Comparison of ENCODE assay signal across 8 mouse cellular contexts in genomic region chr10:42275401-42275870, GRCm38 (mm10). TPM values are rescaled to one million over a fixed set of nuclear protein-coding genes. Genes with fewer than 3 reads are reported as not detected.
DNase-seq lines count a peak whose midpoint lies in the region; ATAC-seq and TF ChIP-seq lines count a peak whose summit lies in the region.

No protein-coding gene starts in this region.

- under 1% methylated on average over 49 of the region's 54 CpGs for WGBS in heart, embryonic 12.5 days
- WGBS in liver, postnatal 0 days (ENCODE audit: insufficient replicate concordance): 2% methylated on average over 48 of the region's 54 CpGs
- WGBS in olfactory bulb, adult 2 months: under 1% methylated on average over 53 of the region's 54 CpGs

- H3K4me3 ChIP-seq in heart, embryonic 12.5 days: peak overlapping the region; percentile 93
- H3K4me3 ChIP-seq in liver, postnatal 0 days (ENCODE audit: low read depth, low read length): peak overlapping the region; percentile 96
- peak overlapping the region; percentile 85 for H3K4me3 ChIP-seq in olfactory bulb, adult 2 months (ENCODE audit: insufficient read depth, low read depth, low read length)

- no peak for TF ChIP-seq POLR2A in olfactory bulb, adult 2 months (IDR thresholded peaks at IDR 0.05; ENCODE audit: insufficient read depth, low read depth, low read length)

- peak overlapping the region; percentile 93 for H3K9ac ChIP-seq in heart, embryonic 12.5 days
- H3K9ac ChIP-seq in liver, postnatal 0 days (replicated peaks): peak overlapping the region; percentile 95

- no peaks in the 10 kb centered on the region for H3K9me3 ChIP-seq in heart, embryonic 12.5 days (replicated peaks)
- H3K9me3 ChIP-seq in liver, postnatal 0 days (ENCODE audit: low read length): no peaks in the 10 kb centered on the region

- ATAC-seq in heart, embryonic 12.5 days (ENCODE audit: insufficient number of reproducible peaks, low FRiP score): no peak
- no peak for ATAC-seq in liver, postnatal 0 days

- H3K36me3 ChIP-seq in heart, embryonic 12.5 days: 0 out of 2 replicates have a peak, but pooled peaks cover 5% of the 10 kb centered on the region
- peaks cover 24% of the 10 kb centered on the region for H3K36me3 ChIP-seq in liver, postnatal 0 days (replicated peaks; ENCODE audit: insufficient read depth, low read length)

- peak overlapping the region; percentile 93 for H3K4me2 ChIP-seq in heart, embryonic 12.5 days
- H3K4me2 ChIP-seq in liver, postnatal 0 days (ENCODE audit: low read depth, low read length): peak overlapping the region; percentile 100

- peak overlapping the region; percentile 98 for H3K27ac ChIP-seq in heart, embryonic 12.5 days (ENCODE audit: poor library complexity, severe bottlenecking)
- peak overlapping the region; percentile 96 for H3K27ac ChIP-seq in liver, postnatal 0 days (ENCODE audit: low read depth)
- peak overlapping the region; percentile 93 for H3K27ac ChIP-seq in olfactory bulb, adult 2 months (ENCODE audit: insufficient read depth, low read depth, low read length)

- TF ChIP-seq CTCF in liver, postnatal 0 days (IDR thresholded peaks at IDR 0.05; ENCODE audit: low read depth): no peak
- TF ChIP-seq CTCF in olfactory bulb, adult 2 months (IDR thresholded peaks at IDR 0.05; ENCODE audit: insufficient read depth, low read depth, low read length): no peak

- no peak for TF ChIP-seq EP300 in liver, postnatal 0 days (IDR thresholded peaks at IDR 0.05; ENCODE audit: low read depth)

- DNase-seq in layer of hippocampus, adult 11-12 months (ENCODE audit: low spot score): peak; percentile 45
- no peak for DNase-seq in layer of hippocampus, adult 9-10 months (ENCODE audit: low spot score)
- DNase-seq in cerebellum, postnatal 4 days (ENCODE audit: low spot score in 2 of 2): peak; percentile 34 to 46
- peak; percentile 76 for DNase-seq in kidney, postnatal 10 days
- peak; percentile 79 for DNase-seq in liver, postnatal 0 days
- DNase-seq in thymus, postnatal 36 days: peak; percentile 65 to 77

- H3K27me3 ChIP-seq in heart, embryonic 12.5 days (replicated peaks): 0 out of 2 replicates have a peak, but pooled peaks cover 2% of the 10 kb centered on the region
- peaks cover 3% of the 10 kb centered on the region; the same call in 1 of the 2 replicates for H3K27me3 ChIP-seq in liver, postnatal 0 days (ENCODE audit: insufficient read depth, low read length)

- peaks cover 45% of the 10 kb centered on the region for H3K4me1 ChIP-seq in heart, embryonic 12.5 days (replicated peaks)
- H3K4me1 ChIP-seq in liver, postnatal 0 days (ENCODE audit: insufficient read depth): peaks cover 39% of the 10 kb centered on the region
- H3K4me1 ChIP-seq in olfactory bulb, adult 2 months (ENCODE audit: control insufficient read depth, insufficient read depth, low read length): peaks cover 23% of the 10 kb centered on the region

RNA-seq across cellular contexts. Expression of gene Foxo3, which starts 1.1 kb away (rescaled TPM):
- 4.5 and 5.8 TPM in 2 replicates for polyA plus RNA-seq in heart, embryonic 12.5 days (2016; fragmentation: Nextera tagmentation; extraction: Ambion mirVana)
- polyA plus RNA-seq in liver, postnatal 0 days (2015; fragmentation: Nextera tagmentation; extraction: Ambion mirVana): 8.4 and 9.4 TPM in 2 replicates
- 89.0 TPM in 1 of 2 replicates, not detected in the other for polyA plus RNA-seq in olfactory bulb, adult 2 months (2012; ENCODE audit: insufficient read depth, insufficient read length, low replicate concordance, missing spikeins)
